Mouse (Mus musculus): ENCODE data around the gene Kcnk15. TPM values are rescaled to one million over a fixed set of nuclear protein-coding genes. Genes with fewer than 3 reads are reported as not detected.

The Kcnk15 gene
- polyA plus RNA-seq, 1 experiment from 2014 or later = not detected

DNA sequence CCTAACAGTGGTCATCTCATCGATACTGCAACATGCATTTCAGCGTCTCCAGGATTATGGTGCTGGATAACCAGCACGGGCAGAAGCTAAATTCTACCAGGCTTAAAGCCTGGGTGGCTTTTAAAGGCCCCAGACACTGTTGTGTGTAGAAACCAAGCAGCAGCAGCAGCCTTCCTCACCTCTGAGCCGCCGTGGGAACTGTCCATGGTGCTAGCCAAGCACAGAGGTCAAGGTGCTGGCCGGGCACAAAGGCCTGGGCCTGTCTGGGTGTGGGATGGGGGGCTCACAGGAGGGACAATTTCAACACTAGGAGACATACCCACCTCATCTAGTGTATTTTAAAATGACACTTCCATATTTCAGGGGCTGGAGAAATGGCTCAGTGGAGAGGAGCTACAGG lies 36.0 kb downstream of the Kcnk15 start:
- H3K4me3 ChIP-seq (replicated peaks; ENCODE audit: low read length) = no peak overlapping the region
- no peaks in the 10 kb centered on the region for H3K36me3 ChIP-seq (ENCODE audit: control insufficient read depth, insufficient read depth)
- no peak overlapping the region for H3K27ac ChIP-seq (ENCODE audit: low read length)
- no peak overlapping the region for H3K9ac ChIP-seq (replicated peaks; ENCODE audit: low read depth, low read length)
- no peak overlapping the region for H3K4me2 ChIP-seq (ENCODE audit: low read length)
- H3K27me3 ChIP-seq (replicated peaks; ENCODE audit: control insufficient read depth, insufficient read depth, low read length) = no peaks in the 10 kb centered on the region
- no peaks in the 10 kb centered on the region for H3K4me1 ChIP-seq (replicated peaks; ENCODE audit: control insufficient read depth, insufficient read depth, low read length)
- WGBS = 49% methylated on average over 6 of the region's 6 CpGs
- ATAC-seq = no peak
- no peaks in the 10 kb centered on the region for H3K9me3 ChIP-seq (ENCODE audit: control insufficient read depth, low read length)

DNA sequence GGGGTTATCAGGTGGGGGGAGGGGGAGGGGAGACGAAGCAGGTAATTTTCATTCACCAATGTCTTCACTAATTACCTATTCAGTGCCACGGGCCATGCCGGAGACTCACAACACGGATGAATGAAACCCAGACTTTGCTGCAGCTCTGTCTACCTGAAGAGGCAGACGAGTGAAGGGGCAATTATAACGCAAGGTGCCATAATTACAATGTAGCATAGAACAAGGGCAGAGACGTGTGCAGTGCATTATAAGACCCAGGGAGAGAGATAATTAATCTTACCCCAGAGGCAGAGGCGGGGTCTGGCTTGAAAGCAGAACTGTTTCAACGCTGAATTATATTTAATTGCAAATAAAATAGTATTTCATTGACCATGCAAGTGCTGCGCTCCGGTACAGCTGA lies 37.1 kb downstream of the Kcnk15 start:
- Histone ChIP-seq H3K36me3 (ENCODE audit: control insufficient read depth, insufficient read depth) (no peaks in the 10 kb centered on the region), H3K9me3 (ENCODE audit: control insufficient read depth, low read length) (no peaks in the 10 kb centered on the region), H3K4me1 (replicated peaks; ENCODE audit: control insufficient read depth, insufficient read depth, low read length) (no peaks in the 10 kb centered on the region), H3K4me2 (ENCODE audit: low read length) (no peak overlapping the region), H3K27ac (ENCODE audit: low read length) (no peak overlapping the region), H3K9ac (replicated peaks; ENCODE audit: low read depth, low read length) (no peak overlapping the region), H3K4me3 (replicated peaks; ENCODE audit: low read length) (no peak overlapping the region), H3K27me3 (replicated peaks; ENCODE audit: control insufficient read depth, insufficient read depth, low read length) (no peaks in the 10 kb centered on the region)
- ATAC-seq = peak; percentile 52; the same call in 1 of the 2 replicates
- 27% methylated on average over 11 of the region's 11 CpGs for WGBS

GRCm38 (mm10) chr2:163891271-163891670 lies 37.8 kb downstream of the Kcnk15 start:
- no peak for ATAC-seq
- Histone ChIP-seq H3K27ac (ENCODE audit: low read length) (no peak overlapping the region), H3K9me3 (ENCODE audit: control insufficient read depth, low read length) (no peaks in the 10 kb centered on the region), H3K27me3 (replicated peaks; ENCODE audit: control insufficient read depth, insufficient read depth, low read length) (no peaks in the 10 kb centered on the region), H3K36me3 (ENCODE audit: control insufficient read depth, insufficient read depth) (no peaks in the 10 kb centered on the region), H3K4me3 (replicated peaks; ENCODE audit: low read length) (no peak overlapping the region), H3K4me1 (replicated peaks; ENCODE audit: control insufficient read depth, insufficient read depth, low read length) (no peaks in the 10 kb centered on the region), H3K9ac (replicated peaks; ENCODE audit: low read depth, low read length) (no peak overlapping the region), H3K4me2 (ENCODE audit: low read length) (no peak overlapping the region)
- 89% methylated on average over 11 of the region's 11 CpGs for WGBS

GRCm38 (mm10) chr2:163893446-163894370 lies 40.3 kb downstream of the Kcnk15 start:
- 77% methylated on average over 7 of the region's 7 CpGs for WGBS
- Histone ChIP-seq H3K9ac (replicated peaks; ENCODE audit: low read depth, low read length) (no peak overlapping the region), H3K27ac (ENCODE audit: low read length) (no peak overlapping the region), H3K4me2 (ENCODE audit: low read length) (no peak overlapping the region), H3K27me3 (replicated peaks; ENCODE audit: control insufficient read depth, insufficient read depth, low read length) (no peaks in the 10 kb centered on the region), H3K4me3 (replicated peaks; ENCODE audit: low read length) (no peak overlapping the region), H3K36me3 (ENCODE audit: control insufficient read depth, insufficient read depth) (no peaks in the 10 kb centered on the region), H3K4me1 (replicated peaks; ENCODE audit: control insufficient read depth, insufficient read depth, low read length) (no peaks in the 10 kb centered on the region), H3K9me3 (ENCODE audit: control insufficient read depth, low read length) (no peaks in the 10 kb centered on the region)
- no peak for ATAC-seq

DNA sequence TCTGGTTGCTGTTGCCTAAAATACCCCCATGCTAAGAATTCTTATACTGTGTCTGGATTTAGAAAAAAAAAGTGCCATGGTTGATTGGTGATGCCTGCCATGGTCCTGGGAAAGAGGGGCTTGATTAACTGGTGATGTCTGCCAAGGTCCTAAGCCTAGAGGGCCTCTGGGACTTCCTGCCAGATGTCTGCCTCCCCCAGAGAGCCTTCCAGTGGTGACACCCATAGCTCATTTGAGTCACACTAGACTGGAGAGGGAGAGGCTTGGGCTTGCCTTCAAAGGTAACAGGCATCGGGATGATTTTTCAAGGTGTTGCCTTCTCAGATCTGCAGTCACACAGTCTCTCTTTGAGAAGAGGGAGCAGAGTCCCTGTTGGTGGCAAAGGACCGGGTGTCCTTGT lies 41.7 kb downstream of the Kcnk15 start:
- no peaks in the 10 kb centered on the region for H3K36me3 ChIP-seq (ENCODE audit: control insufficient read depth, insufficient read depth)
- H3K4me3 ChIP-seq (replicated peaks; ENCODE audit: low read length) = no peak overlapping the region
- WGBS = 84% methylated on average over 2 of the region's 2 CpGs
- ATAC-seq = no peak
- no peaks in the 10 kb centered on the region; the same call in 1 of the 2 replicates for H3K4me1 ChIP-seq (replicated peaks; ENCODE audit: control insufficient read depth, insufficient read depth, low read length)
- no peaks in the 10 kb centered on the region for H3K27me3 ChIP-seq (replicated peaks; ENCODE audit: control insufficient read depth, insufficient read depth, low read length)
- H3K9ac ChIP-seq (replicated peaks; ENCODE audit: low read depth, low read length) = no peak overlapping the region
- H3K4me2 ChIP-seq (ENCODE audit: low read length) = no peak overlapping the region
- H3K9me3 ChIP-seq (ENCODE audit: control insufficient read depth, low read length) = no peaks in the 10 kb centered on the region
- H3K27ac ChIP-seq (ENCODE audit: low read length) = no peak overlapping the region

GRCm38 (mm10) chr2:163897026-163897425 lies 43.6 kb downstream of the Kcnk15 start:
- no peak for ATAC-seq
- Histone ChIP-seq H3K4me2 (ENCODE audit: low read length) (no peak overlapping the region), H3K4me1 (replicated peaks; ENCODE audit: control insufficient read depth, insufficient read depth, low read length) (no peaks in the 10 kb centered on the region; the same call in 1 of the 2 replicates), H3K27me3 (replicated peaks; ENCODE audit: control insufficient read depth, insufficient read depth, low read length) (no peaks in the 10 kb centered on the region), H3K36me3 (ENCODE audit: control insufficient read depth, insufficient read depth) (no peaks in the 10 kb centered on the region), H3K9ac (replicated peaks; ENCODE audit: low read depth, low read length) (no peak overlapping the region), H3K4me3 (replicated peaks; ENCODE audit: low read length) (no peak overlapping the region), H3K9me3 (ENCODE audit: control insufficient read depth, low read length) (no peaks in the 10 kb centered on the region), H3K27ac (ENCODE audit: low read length) (no peak overlapping the region)
- WGBS = 95% methylated on average over 7 of the region's 7 CpGs

DNA sequence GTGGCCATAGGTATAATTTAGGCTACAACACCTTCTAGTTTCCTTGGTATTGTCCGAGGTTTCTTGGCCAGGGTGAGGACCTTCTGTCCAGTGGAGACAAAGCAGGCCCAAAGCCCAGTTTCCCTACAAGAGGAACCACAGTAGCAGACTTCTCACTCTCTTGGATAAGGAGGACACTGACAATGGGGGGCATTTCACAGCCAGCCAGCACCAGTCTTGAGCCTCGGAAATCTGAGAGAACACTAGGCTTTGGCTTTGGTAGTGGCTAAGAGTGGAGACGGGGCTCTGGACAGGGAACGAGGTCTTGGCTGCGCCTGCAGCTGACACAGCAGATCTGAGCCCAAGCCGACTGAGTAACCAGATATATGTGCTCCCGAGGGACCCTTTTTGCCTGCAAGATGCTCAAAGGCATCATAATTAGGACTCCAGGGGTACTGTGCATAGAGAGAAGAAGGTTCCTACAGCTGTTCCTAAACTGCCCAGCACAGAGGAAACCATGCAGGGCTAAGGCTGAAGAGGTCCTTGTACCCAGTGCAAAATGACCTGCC lies 44.6 kb downstream of the Kcnk15 start:
- Histone ChIP-seq H3K36me3 (ENCODE audit: control insufficient read depth, insufficient read depth) (no peaks in the 10 kb centered on the region), H3K4me1 (replicated peaks; ENCODE audit: control insufficient read depth, insufficient read depth, low read length) (no peaks in the 10 kb centered on the region; the same call in 1 of the 2 replicates), H3K9ac (replicated peaks; ENCODE audit: low read depth, low read length) (no peak overlapping the region), H3K27ac (ENCODE audit: low read length) (no peak overlapping the region), H3K27me3 (replicated peaks; ENCODE audit: control insufficient read depth, insufficient read depth, low read length) (no peaks in the 10 kb centered on the region), H3K4me3 (replicated peaks; ENCODE audit: low read length) (no peak overlapping the region), H3K9me3 (ENCODE audit: control insufficient read depth, low read length) (no peaks in the 10 kb centered on the region), H3K4me2 (ENCODE audit: low read length) (no peak overlapping the region)
- no peak for ATAC-seq
- 82% methylated on average over 7 of the region's 7 CpGs for WGBS

GRCm38 (mm10) chr2:163899910-163900411 lies 46.5 kb downstream of the Kcnk15 start:
- no peaks in the 10 kb centered on the region for H3K27me3 ChIP-seq (replicated peaks; ENCODE audit: control insufficient read depth, insufficient read depth, low read length)
- H3K9me3 ChIP-seq (ENCODE audit: control insufficient read depth, low read length) = no peaks in the 10 kb centered on the region
- ATAC-seq = no peak
- no peak overlapping the region for H3K4me2 ChIP-seq (ENCODE audit: low read length)
- no peaks in the 10 kb centered on the region for H3K36me3 ChIP-seq (ENCODE audit: control insufficient read depth, insufficient read depth)
- no peak overlapping the region for H3K4me3 ChIP-seq (replicated peaks; ENCODE audit: low read length)
- 59% methylated on average over 14 of the region's 14 CpGs for WGBS
- H3K4me1 ChIP-seq (replicated peaks; ENCODE audit: control insufficient read depth, insufficient read depth, low read length) = no peaks in the 10 kb centered on the region; the same call in 1 of the 2 replicates
- no peak overlapping the region for H3K9ac ChIP-seq (replicated peaks; ENCODE audit: low read depth, low read length)
- no peak overlapping the region for H3K27ac ChIP-seq (ENCODE audit: low read length)

- H3K27me3 ChIP-seq (replicated peaks; ENCODE audit: control insufficient read depth, insufficient read depth, low read length) = no peaks in the 10 kb centered on the region
- H3K4me3 ChIP-seq (replicated peaks; ENCODE audit: low read length) = no peak overlapping the region
- no peak overlapping the region for H3K4me2 ChIP-seq (ENCODE audit: low read length)
- no peaks in the 10 kb centered on the region; the same call in 1 of the 2 replicates for H3K4me1 ChIP-seq (replicated peaks; ENCODE audit: control insufficient read depth, insufficient read depth, low read length)
- H3K9ac ChIP-seq (replicated peaks; ENCODE audit: low read depth, low read length) = no peak overlapping the region
- ATAC-seq = no peak
- no peak overlapping the region; the same call in 1 of the 2 replicates for H3K27ac ChIP-seq (ENCODE audit: low read length)
- 86% methylated on average over 7 of the region's 7 CpGs for WGBS
- H3K9me3 ChIP-seq (ENCODE audit: control insufficient read depth, low read length) = no peaks in the 10 kb centered on the region
- H3K36me3 ChIP-seq (ENCODE audit: control insufficient read depth, insufficient read depth) = no peaks in the 10 kb centered on the region
Observed at GRCm38 (mm10) chr2:163901043-163901442, 47.6 kb downstream of the Kcnk15 start.

All from forebrain, embryonic 16.5 days (tissue).